Mouse (Mus musculus) CH12.LX (cell line): ENCODE results near the gene Asap3.

Experiments used
- CTCF ChIP-seq, 2 experiments: IDR thresholded peaks in 1 of 2; conservative IDR thresholded peaks in 1 of 2; 2 replicates each; pipeline ENCODE4 v1.5.1; 2011 to 2012; ENCODE audit warnings: low read depth in 2 of 2, low read length in 2 of 2, improper control_type of control experiment in 1 of 2, inconsistent platforms in 1 of 2, mild to moderate bottlenecking in 1 of 2, moderate library complexity in 1 of 2
- ELF1 ChIP-seq: IDR thresholded peaks from 2 replicates; pipeline ENCODE4 v1.6.1; 2014; ENCODE audit warnings: low read depth, mild to moderate bottlenecking, inconsistent platforms, low read length, improper control_type of control experiment
- MEF2A ChIP-seq: IDR thresholded peaks from 2 replicates; pipeline ENCODE4 v1.6.1; 2014; ENCODE audit warnings: low read depth, mild to moderate bottlenecking, inconsistent platforms, low read length, improper control_type of control experiment, borderline replicate concordance

- TF ChIP-seq CTCF (conservative IDR thresholded peaks at IDR 0.05 in 1 of 2, IDR thresholded peaks at IDR 0.05 in 1 of 2; ENCODE audit: low read depth in 2 of 2, low read length in 2 of 2) (no peak), MEF2A (no peak), ELF1 (no peak)
These were observed 22.5 kb downstream of the Asap3 start for GRCm38 (mm10) chr4:136228640-136229039.
